Mouse (Mus musculus) left cerebral cortex, postnatal 10 days (tissue): ENCODE measurements around the gene Daxx. TPM values are rescaled to one million over a fixed set of nuclear protein-coding genes. Genes with fewer than 3 reads are reported as not detected.
"Not testable (repeated sequence)": the region's sequence is repeated elsewhere in the genome, so short reads cannot be mapped to it uniquely, and the experiment has no call there.

Experiments used
- DNase-seq, 2 experiments: peaks; one replicate each; pipeline ENCODE4 v3.0.0; 2021 to 2022; ENCODE audit warnings: low spot score in 2 of 2, mixed read lengths in 1 of 2; ENCODE audit errors: extremely low spot score in 1 of 2
- intact Hi-C: fragments of 180-260 bp; cut with DNase I; formaldehyde crosslinking; loops from one replicate; pipeline ENCODE4 v1.15.1; 2025
- total RNA-seq, 2 experiments: library from RNA; stranded (reverse); gene quantifications; 2 replicates each; pipeline ENCODE4 v1.2.3; 2021

Gene Daxx
- total RNA-seq = 10 to 100 TPM; 26.5 to 28.1 TPM

DNA sequence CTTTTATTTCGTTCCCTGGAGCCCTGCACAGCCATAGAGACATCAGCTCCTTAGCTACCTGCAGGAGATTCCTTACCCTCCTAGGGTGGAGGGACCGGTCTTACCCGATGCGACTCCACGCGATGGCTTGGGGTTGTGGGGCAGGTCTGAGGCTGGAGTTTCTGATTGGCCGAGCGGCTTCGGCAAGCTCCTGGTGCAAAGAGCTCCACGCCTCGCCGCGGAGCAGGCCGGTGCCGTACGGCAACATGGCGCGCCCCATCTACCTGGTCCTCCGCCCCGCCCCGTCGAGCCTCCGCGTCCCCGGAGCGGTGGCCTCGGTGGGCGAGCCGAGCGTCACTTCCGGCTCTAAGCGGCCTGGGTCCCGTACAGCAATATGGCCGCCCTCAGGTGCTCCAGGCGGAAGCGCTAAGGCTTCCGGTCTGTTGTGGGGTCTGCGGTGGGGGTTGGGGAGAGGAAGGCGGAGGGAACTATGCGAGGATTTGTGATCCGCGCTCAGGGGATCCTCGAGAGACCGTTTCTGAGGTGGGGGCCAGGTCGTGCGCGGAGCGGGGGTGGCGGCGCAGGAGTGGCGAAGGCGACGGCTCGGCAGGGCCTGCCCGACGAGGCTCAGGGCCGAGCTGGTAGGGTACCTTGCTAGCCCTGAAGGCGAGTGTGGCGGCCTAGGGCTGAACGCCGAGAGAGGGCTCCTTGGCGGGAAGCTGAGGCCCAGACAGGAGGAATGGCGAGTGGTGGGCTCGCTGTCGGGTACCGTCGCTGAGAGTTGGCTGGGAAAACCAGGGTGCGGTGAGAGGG lies at the start of gene Daxx:
Daxx (plus strand) TSS at position 338 of the 792 bp plus-strand sequence.
- intact Hi-C loops = no loop called here
- DNase-seq = peak; percentile 97 to 99

GRCm38 (mm10) chr17:33865330-33866030 lies 43.7 kb upstream of the Daxx start:
- DNase-seq = peak; percentile 68 to 79
- intact Hi-C loops = no loop called here

GRCm38 (mm10) chr17:33873537-33873936 lies 35.7 kb upstream of the Daxx start, which contains the start of gene Gm7029:
Gene Gm7029, plus strand, starts transcription at chr17:33873837.
- intact Hi-C loops, DNase-seq: not testable (repeated sequence)

GRCm38 (mm10) chr17:33874411-33874810 lies 34.8 kb upstream of the Daxx start:
- intact Hi-C loops = no loop called here
- DNase-seq = no peak

DNA sequence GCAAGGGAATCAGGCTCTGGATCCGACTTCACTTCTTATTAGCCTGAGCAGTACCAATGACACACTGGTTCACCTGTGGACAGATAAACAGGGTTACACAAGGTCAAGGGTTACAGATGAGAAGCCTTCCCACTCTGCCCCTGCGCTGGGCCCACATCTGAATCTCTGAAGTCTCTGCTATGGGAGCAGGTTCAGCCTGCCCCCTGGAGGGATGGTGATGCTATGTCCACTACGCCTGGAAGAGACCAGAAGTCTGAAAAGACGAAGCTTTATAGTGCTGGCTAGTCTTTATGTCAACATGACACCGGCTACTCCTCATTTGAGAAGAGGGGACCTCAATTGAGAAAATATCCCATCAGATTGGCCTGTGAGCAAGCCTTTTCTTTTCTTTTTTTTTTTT lies 33.4 kb upstream of the Daxx start:
- DNase-seq = peak in 1 of 2 experiments; percentile 48
- intact Hi-C loops = not testable (repeated sequence)

DNA sequence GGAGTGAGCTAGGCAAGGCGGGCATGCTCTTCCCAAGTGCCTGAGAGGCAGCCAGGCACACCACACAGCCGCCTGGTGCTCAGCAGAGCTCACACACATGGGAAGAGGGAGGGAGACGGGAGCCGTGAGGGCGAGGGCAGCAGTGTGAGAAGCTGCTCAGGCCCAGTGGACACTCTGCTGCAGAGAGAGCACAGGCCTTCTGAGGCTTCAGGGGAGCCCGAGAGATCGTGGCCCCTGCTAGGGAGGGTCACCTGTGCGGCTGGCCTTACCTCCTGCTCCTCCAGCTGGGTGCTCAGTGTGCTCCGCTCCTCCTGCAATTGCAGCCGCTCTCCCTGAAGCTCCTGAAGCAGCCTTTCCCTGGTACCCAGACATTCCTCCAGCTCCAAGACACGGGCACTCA lies 24.9 kb upstream of the Daxx start:
- DNase-seq, intact Hi-C loops: not testable (repeated sequence)

GRCm38 (mm10) chr17:33887802-33888201 lies 21.4 kb upstream of the Daxx start:
- intact Hi-C loops, DNase-seq: not testable (repeated sequence)

GRCm38 (mm10) chr17:33888230-33888629 lies 21.0 kb upstream of the Daxx start:
- DNase-seq, intact Hi-C loops: not testable (repeated sequence)

GRCm38 (mm10) chr17:33889941-33890532 lies 19.2 kb upstream of the Daxx start:
- intact Hi-C loops, DNase-seq: not testable (repeated sequence)

DNA sequence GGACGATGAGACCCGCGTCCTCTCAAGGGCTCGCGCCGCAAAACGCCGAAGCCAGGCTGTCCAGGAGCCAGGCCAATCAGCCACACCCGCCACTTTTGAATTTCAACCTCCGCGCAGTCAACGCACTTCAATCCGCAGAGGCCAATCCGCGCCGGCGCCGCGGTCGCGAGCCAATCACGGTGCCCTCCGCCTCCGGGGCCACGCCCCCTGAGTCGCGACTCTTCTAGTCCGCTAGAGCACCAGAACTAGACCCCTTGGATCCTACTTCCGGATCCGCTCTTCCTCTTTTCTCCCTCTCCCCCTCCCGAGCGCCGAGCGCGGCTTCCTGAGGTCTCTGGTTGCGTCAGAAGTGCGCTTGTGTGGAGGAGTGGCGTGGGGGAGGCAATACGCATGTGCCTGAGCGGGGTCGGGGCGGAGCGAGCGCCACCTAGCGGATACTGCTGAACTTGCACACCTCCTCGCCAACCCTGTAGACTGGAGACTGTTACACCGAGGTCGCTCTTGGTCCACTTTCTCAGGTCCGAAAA lies 18.6 kb upstream of the Daxx start, which contains the start of gene Kifc1:
Kifc1 (minus strand) TSS at position 129 of the 527 bp plus-strand sequence.
- peak; percentile 99 to 100 for DNase-seq
- intact Hi-C loops = no loop called here

- no peak for DNase-seq
- intact Hi-C loops = no loop called here
These were observed 17.9 kb upstream of the Daxx start for GRCm38 (mm10) chr17:33891357-33891756.

DNA sequence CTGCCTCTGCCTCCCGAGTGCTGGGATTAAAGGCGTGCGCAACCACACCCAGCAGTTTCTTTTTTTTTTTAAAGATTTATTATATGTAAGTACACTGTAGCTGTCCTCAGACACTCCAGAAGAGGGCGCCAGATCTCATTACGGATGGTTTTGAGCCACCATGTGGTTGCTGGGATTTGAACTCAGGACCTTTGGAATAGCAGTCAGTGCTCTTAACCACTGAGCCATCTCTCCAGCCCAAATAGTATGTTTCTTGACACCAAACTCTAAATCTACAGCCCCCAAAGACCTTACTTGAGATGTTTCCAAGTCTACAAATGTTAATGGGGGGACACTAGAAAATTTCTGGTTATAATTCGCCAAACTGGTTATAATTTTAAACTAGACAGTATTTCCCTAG lies 17.3 kb upstream of the Daxx start:
- DNase-seq, intact Hi-C loops: not testable (repeated sequence)

- no peak for DNase-seq
- intact Hi-C loops = no loop called here
These were observed 16.8 kb upstream of the Daxx start for GRCm38 (mm10) chr17:33892429-33892828.

DNA sequence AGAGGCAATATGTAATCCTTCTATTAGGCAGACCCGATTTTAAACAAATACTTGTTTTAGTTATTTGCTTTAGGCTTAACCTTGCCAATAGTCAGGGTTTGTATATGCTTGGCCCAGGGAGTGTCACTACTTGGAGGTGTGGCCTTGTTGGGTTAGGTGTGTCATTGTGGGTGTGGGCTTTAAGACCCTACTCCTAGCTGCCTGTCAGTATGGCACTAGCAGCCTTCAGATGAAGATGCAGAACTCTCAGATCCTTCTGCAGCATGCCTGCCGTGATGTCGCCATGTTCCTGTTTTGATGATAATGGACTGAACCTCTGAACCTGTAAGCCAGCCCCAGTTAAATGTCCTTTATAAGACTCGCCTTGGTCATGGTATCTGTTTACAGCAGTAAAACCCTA lies 16.2 kb upstream of the Daxx start:
- DNase-seq, intact Hi-C loops: not testable (repeated sequence)

- no peak for DNase-seq
- intact Hi-C loops = no loop called here
These were observed 12.0 kb upstream of the Daxx start for GRCm38 (mm10) chr17:33897114-33897794.

DNA sequence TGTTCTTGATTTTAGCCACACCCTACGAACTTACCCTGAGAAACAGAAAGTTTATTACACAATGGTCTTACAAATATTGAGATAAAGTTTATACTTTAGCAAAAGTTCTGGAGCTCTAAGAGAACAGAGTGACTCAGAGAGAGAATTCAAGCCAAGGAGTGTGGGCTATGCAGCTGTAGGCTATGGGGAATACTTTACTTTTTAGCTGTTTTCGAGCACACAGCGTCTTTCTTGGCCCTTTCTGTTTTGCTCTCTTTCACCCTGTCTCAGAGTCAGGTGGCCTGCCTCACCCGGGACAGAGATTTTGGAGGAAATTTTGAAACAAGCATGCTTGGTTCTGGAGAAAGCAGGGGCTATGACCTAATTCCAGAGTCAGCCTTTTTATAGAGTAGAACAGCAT lies 11.0 kb upstream of the Daxx start:
- DNase-seq, intact Hi-C loops: not testable (repeated sequence)

DNA sequence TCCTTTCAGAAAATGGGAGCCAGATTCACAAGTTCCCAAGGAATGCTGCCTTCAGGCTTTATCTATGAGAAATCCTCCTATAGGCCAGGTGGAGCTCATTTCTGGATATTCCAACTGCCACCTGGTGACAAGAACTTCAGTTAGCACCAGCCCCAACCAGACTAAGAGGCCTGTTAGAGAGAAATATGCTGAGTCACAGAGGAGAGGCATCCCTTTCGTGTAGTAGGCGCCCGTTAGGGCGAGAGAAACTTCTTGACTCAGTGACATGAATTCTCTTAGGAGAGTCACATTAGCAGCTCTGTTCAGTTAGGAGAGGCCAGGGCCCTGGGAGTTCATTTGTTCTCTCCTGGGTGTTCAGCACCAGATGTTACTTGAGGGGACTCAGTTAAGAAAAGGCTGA lies 9.6 kb upstream of the Daxx start:
- intact Hi-C loops = no loop called here
- DNase-seq = no peak

DNA sequence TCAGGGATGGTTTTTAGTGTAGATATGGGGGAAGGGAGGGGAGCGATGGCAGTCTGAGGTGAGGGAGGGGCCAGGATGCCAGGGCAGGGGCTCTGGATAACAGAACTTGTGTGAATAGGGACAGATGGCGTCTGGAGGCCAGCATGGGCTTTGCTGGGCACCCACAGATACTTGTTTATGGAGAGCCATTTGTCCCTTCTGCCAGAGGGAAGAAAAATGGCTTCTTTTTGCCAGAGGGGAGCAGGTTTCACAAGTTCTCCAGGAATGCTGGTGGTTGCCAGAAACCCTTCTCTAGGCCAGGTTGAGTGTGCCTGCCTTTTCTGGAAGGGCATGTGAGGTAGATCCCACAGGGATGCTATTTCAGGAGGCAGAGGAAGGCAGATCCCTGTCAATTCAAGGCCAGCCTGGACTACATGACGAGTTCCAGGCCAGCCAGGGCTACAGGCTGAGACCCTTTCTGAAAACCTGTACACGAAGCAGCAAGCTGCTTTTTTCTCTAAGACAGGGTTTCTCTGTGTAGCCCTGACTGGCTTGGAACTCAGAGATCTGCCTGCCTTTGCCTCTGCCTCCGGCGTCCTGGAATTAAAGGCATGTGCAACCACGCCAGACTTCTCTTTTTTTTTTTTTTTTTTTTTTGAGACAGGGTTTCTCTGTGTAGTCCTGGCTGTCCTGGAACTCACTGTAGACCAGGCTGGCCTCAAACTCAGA lies 8.8 kb upstream of the Daxx start:
- intact Hi-C loops = no loop called here
- DNase-seq = no peak
